Comparison of ENCODE assay signal across 12 mouse cellular contexts in genomic region chr13:37866846-37867245, GRCm38 (mm10).
A peak's percentile ranks its signal among the peaks of the same experiment; 100 is the strongest.
DNase-seq lines count a peak whose midpoint lies in the region; ATAC-seq and TF ChIP-seq lines count a peak whose summit lies in the region.
"Had no signal": no experiment of that assay in that cellular context is flagged by ENCODE, and none has a peak within 500 bp of the region (broad histone marks: within the 10 kb centered on the region; RNA-seq: fewer than 3 reads in every experiment).

No protein-coding gene starts in this region.

- no peak for TF ChIP-seq CTCF in lung, postnatal 0 days (IDR thresholded peaks at IDR 0.05)
- TF ChIP-seq CTCF in liver, postnatal 0 days (IDR thresholded peaks at IDR 0.05; ENCODE audit: low read depth): no peak

- H3K4me2 ChIP-seq in heart, embryonic 15.5 days: no peak overlapping the region
- no peak overlapping the region for H3K4me2 ChIP-seq in lung, postnatal 0 days (replicated peaks; ENCODE audit: low read depth, low read length)
- H3K4me2 ChIP-seq in forebrain, embryonic 14.5 days (ENCODE audit: low read length): no peak overlapping the region
- H3K4me2 ChIP-seq in liver, postnatal 0 days (ENCODE audit: low read depth, low read length): no peak overlapping the region
- H3K4me2 ChIP-seq: limb, embryonic 15.5 days had no signal

- 0 out of 2 replicates have a peak, but pooled peaks have one; percentile 52 for ATAC-seq in heart, embryonic 15.5 days (replicated peaks; ENCODE audit: insufficient number of reproducible peaks, insufficient read depth, low FRiP score, low read depth)
- ATAC-seq in lung, postnatal 0 days: peak; percentile 54
- ATAC-seq in forebrain, embryonic 14.5 days: peak; percentile 86
- no peak for ATAC-seq in liver, postnatal 0 days
- no peak for ATAC-seq in megakaryocyte progenitor cell, adult 5-6 weeks (replicated peaks; ENCODE audit: poor library complexity)

- DNase-seq in heart, adult 9 months (ENCODE audit: low spot score in 2 of 2): no peak
- DNase-seq in lung, postnatal 0 days (ENCODE audit: low spot score): no peak
- no peak for DNase-seq in lung, postnatal 25 days (ENCODE audit: low spot score)
- DNase-seq in forebrain, embryonic 14.5 days (ENCODE audit: low spot score): peak; percentile 83
- DNase-seq in liver, postnatal 0 days: no peak
- DNase-seq in gastrocnemius, postnatal 36 days: no peak
- DNase-seq: cerebellum, adult 11 months; heart, adult 18-20 months; thymus, postnatal 36 days had no signal

- H3K4me1 ChIP-seq in heart, embryonic 15.5 days (replicated peaks): peaks cover 51% of the 10 kb centered on the region
- H3K4me1 ChIP-seq in lung, postnatal 0 days (ENCODE audit: insufficient read depth, low read depth, low read length): peaks cover 30% of the 10 kb centered on the region
- peaks cover 2% of the 10 kb centered on the region; the same call in 1 of the 2 replicates for H3K4me1 ChIP-seq in forebrain, embryonic 14.5 days (ENCODE audit: control insufficient read depth, insufficient read depth, low read length)
- H3K4me1 ChIP-seq in liver, postnatal 0 days (ENCODE audit: insufficient read depth): peaks cover 75% of the 10 kb centered on the region

- H3K36me3 ChIP-seq in heart, embryonic 15.5 days: no peaks in the 10 kb centered on the region
- no peaks in the 10 kb centered on the region for H3K36me3 ChIP-seq in lung, postnatal 0 days (ENCODE audit: insufficient read depth, low read length)
- no peaks in the 10 kb centered on the region for H3K36me3 ChIP-seq in forebrain, embryonic 14.5 days (ENCODE audit: control insufficient read depth, insufficient read depth, low read length)
- peaks cover 4% of the 10 kb centered on the region; the same call in 1 of the 2 replicates for H3K36me3 ChIP-seq in liver, postnatal 0 days (replicated peaks; ENCODE audit: insufficient read depth, low read length)
- H3K36me3 ChIP-seq: limb, embryonic 15.5 days had no signal

- intact Hi-C loops in gastrocnemius, postnatal 36 days (cut with DNase I): no loop called here

- peak overlapping the region; percentile 56; the same call in 1 of the 2 replicates for H3K27ac ChIP-seq in heart, embryonic 15.5 days
- no peak overlapping the region for H3K27ac ChIP-seq in lung, postnatal 0 days (ENCODE audit: low read length)
- no peak overlapping the region for H3K27ac ChIP-seq in forebrain, embryonic 14.5 days (ENCODE audit: low read depth, low read length)
- H3K27ac ChIP-seq in liver, postnatal 0 days (ENCODE audit: low read depth): peak overlapping the region; percentile 53
- H3K27ac ChIP-seq: limb, embryonic 15.5 days had no signal

- H3K27me3 ChIP-seq in heart, embryonic 15.5 days: no peaks in the 10 kb centered on the region
- no peaks in the 10 kb centered on the region for H3K27me3 ChIP-seq in lung, postnatal 0 days (replicated peaks; ENCODE audit: insufficient read depth, low read length)
- no peaks in the 10 kb centered on the region for H3K27me3 ChIP-seq in forebrain, embryonic 14.5 days (replicated peaks; ENCODE audit: control insufficient read depth, insufficient read depth, low read length)
- no peaks in the 10 kb centered on the region for H3K27me3 ChIP-seq in liver, postnatal 0 days (ENCODE audit: insufficient read depth, low read length)
- H3K27me3 ChIP-seq: limb, embryonic 15.5 days had no signal

- no peak overlapping the region for H3K9ac ChIP-seq in heart, embryonic 15.5 days
- H3K9ac ChIP-seq in lung, postnatal 0 days (replicated peaks; ENCODE audit: low read depth): no peak overlapping the region
- no peak overlapping the region for H3K9ac ChIP-seq in forebrain, embryonic 14.5 days (ENCODE audit: low read length)
- H3K9ac ChIP-seq in liver, postnatal 0 days (replicated peaks): no peak overlapping the region
- H3K9ac ChIP-seq: limb, embryonic 15.5 days had no signal

- no peaks in the 10 kb centered on the region for H3K9me3 ChIP-seq in heart, embryonic 15.5 days (replicated peaks)
- H3K9me3 ChIP-seq in lung, postnatal 0 days (ENCODE audit: low read length): no peaks in the 10 kb centered on the region
- no peaks in the 10 kb centered on the region for H3K9me3 ChIP-seq in forebrain, embryonic 14.5 days (replicated peaks; ENCODE audit: control insufficient read depth, low read length)
- H3K9me3 ChIP-seq in liver, postnatal 0 days (ENCODE audit: low read length): no peaks in the 10 kb centered on the region
- H3K9me3 ChIP-seq: limb, embryonic 15.5 days had no signal

- 0 out of 2 replicates have a peak, but pooled peaks have one; percentile 11 for TF ChIP-seq EP300 in lung, postnatal 0 days (IDR thresholded peaks at IDR 0.05)
- TF ChIP-seq EP300 in liver, postnatal 0 days (IDR thresholded peaks at IDR 0.05; ENCODE audit: low read depth): no peak

- WGBS in heart, embryonic 15.5 days: 40% methylated on average over 3 of the region's 3 CpGs
- WGBS in lung, postnatal 0 days: 22% methylated on average over 3 of the region's 3 CpGs
- WGBS in forebrain, embryonic 14.5 days: 37% methylated on average over 3 of the region's 3 CpGs
- WGBS in liver, postnatal 0 days (ENCODE audit: insufficient replicate concordance): 57% methylated on average over 3 of the region's 3 CpGs

- H3K4me3 ChIP-seq in heart, embryonic 15.5 days: no peak overlapping the region
- H3K4me3 ChIP-seq in lung, postnatal 0 days (ENCODE audit: low read depth, low read length): no peak overlapping the region
- no peak overlapping the region for H3K4me3 ChIP-seq in forebrain, embryonic 14.5 days (ENCODE audit: low read depth, low read length)
- no peak overlapping the region for H3K4me3 ChIP-seq in liver, postnatal 0 days (ENCODE audit: low read depth, low read length)
- H3K4me3 ChIP-seq: limb, embryonic 15.5 days had no signal

Comparison
In these comparisons a context has a peak if more than half of its experiments do, and no peak if none do; other contexts are left out.
1. ATAC-seq: peak in heart, embryonic 15.5 days (single experiment), lung, postnatal 0 days (single experiment) and forebrain, embryonic 14.5 days (single experiment); none in liver, postnatal 0 days (single experiment) and megakaryocyte progenitor cell, adult 5-6 weeks (single experiment).
2. H3K27ac ChIP-seq: peak in heart, embryonic 15.5 days (single experiment) and liver, postnatal 0 days (single experiment); none in lung, postnatal 0 days (single experiment) and forebrain, embryonic 14.5 days (single experiment).